Mouse (Mus musculus): Measurements from ENCODE around the gene Cit. TPM values are rescaled to one million over a fixed set of nuclear protein-coding genes. Genes with fewer than 3 reads are reported as not detected.

The Cit gene
- polyA plus RNA-seq, 1 experiment = 47.3 TPM

DNA sequence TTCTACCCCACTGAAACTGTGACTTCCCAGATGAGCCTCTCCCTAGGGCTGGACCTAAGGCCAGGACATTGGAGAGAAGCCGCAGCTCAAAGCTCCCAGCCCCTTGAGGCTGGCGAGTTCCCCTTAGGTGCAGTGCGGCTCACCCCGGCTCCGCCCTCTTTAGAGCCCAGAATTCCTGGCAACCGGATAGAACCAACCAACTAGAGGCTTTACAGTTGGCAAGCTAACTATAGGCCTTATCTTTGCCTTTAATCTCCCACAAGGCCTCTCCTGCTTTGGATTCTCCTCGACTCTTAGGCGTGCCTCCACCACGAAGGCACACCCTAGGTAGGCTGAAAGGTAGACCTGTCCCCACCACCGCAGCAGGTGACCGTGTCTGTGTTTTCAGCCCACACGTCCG lies 162.6 kb downstream of the Cit start:
- WGBS = 92% methylated on average over 13 of the region's 13 CpGs
- Histone ChIP-seq H3K27ac (ENCODE audit: insufficient read depth, low read length) (no peak overlapping the region), H3K4me3 (replicated peaks; ENCODE audit: insufficient read depth, low read depth, low read length) (no peak overlapping the region), H3K27me3 (ENCODE audit: control insufficient read depth, insufficient read depth, low read length) (no peaks in the 10 kb centered on the region), H3K4me1 (ENCODE audit: control insufficient read depth, insufficient read depth, low read length) (no peaks in the 10 kb centered on the region)
- no peak for TF ChIP-seq POLR2A (IDR thresholded peaks at IDR 0.05; ENCODE audit: borderline replicate concordance, insufficient read depth, low read length)
- TF ChIP-seq CTCF (IDR thresholded peaks at IDR 0.05; ENCODE audit: borderline replicate concordance, insufficient read depth, low read depth, low read length) = no peak
- no peak for DNase-seq

DNA sequence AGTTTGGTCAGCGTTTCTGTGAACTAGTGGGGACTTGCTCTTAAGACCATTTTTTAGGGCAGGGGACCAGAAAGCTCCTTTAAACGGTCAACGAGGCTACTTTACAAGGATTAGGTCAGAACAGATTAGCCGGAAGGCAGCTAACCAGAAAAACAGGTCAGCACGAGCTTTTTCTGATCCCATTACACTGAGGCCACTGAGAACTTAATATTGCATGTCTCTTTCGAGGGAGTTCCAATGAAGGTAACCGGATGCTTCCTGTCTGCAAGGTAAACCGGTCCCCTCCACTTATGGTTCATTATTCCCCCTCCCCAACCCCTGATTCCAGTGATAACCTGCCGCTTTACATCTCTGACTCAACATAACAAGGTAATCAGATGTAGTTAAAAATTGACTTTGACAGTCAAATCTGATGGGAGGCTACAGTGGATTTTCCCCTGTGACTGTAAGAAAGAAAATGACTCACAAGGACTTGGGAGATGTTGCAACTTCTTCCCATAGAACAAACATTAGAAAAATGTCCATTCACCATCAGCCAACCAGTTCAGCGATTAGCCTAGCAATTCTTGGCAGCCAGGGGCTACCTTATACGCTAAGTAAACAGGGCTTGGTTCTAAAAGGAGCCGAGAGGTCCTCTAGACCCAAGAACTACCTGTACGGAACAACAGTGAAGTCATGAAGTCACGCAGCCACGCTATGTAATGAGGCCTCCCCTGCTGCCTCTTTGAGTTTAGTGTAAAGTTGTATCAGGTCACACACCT lies 164.2 kb downstream of the Cit start:
- DNase-seq = no peak
- 87% methylated on average over 15 of the region's 15 CpGs for WGBS
- H3K4me1 ChIP-seq (ENCODE audit: control insufficient read depth, insufficient read depth, low read length) = no peaks in the 10 kb centered on the region
- TF ChIP-seq CTCF (IDR thresholded peaks at IDR 0.05; ENCODE audit: borderline replicate concordance, insufficient read depth, low read depth, low read length) (no peak), POLR2A (IDR thresholded peaks at IDR 0.05; ENCODE audit: borderline replicate concordance, insufficient read depth, low read length) (no peak)
- H3K27me3 ChIP-seq (ENCODE audit: control insufficient read depth, insufficient read depth, low read length) = no peaks in the 10 kb centered on the region
- H3K27ac ChIP-seq (ENCODE audit: insufficient read depth, low read length) = no peak overlapping the region
- no peak overlapping the region for H3K4me3 ChIP-seq (replicated peaks; ENCODE audit: insufficient read depth, low read depth, low read length)

DNA sequence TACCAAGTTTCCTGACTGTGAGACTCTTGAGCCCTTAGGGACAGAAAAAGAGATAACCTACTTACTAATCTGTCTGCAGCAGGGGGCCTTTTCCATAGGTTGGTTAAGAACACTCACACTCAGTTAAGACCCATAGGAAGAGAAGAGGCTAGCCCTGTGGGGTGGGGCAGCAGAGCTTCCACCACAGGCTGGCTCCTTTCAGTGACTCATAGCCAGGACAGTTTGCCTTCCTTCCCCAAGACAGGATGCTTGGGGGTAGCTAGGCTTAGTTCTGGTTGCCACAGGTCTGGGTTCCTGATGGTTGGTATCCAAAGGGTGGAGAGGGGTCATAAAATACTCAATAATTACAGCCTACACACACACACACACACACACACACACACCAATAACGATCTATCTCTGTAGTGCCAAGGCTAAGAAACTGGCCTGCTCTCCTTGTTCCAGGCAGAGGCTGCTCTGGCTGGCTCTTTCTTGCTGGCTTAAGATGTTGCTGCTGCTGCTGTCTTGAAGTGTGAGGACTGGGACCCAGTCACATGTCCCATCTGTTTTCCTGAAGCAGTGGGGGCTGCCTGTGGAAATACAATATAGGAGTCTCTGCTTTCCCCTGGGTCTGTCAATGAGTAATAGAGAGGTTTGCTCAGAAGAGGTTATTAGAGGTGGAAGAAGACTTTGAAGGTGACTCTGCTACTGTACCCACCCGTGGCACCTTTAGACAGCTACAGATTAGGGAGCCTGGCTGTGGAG lies 165.0 kb downstream of the Cit start:
- H3K27me3 ChIP-seq (ENCODE audit: control insufficient read depth, insufficient read depth, low read length) = no peaks in the 10 kb centered on the region
- TF ChIP-seq POLR2A (IDR thresholded peaks at IDR 0.05; ENCODE audit: borderline replicate concordance, insufficient read depth, low read length) (no peak), CTCF (IDR thresholded peaks at IDR 0.05; ENCODE audit: borderline replicate concordance, insufficient read depth, low read depth, low read length) (no peak)
- no peak for DNase-seq
- WGBS = 74% methylated on average over 2 of the region's 2 CpGs
- no peaks in the 10 kb centered on the region for H3K4me1 ChIP-seq (ENCODE audit: control insufficient read depth, insufficient read depth, low read length)
- H3K27ac ChIP-seq (ENCODE audit: insufficient read depth, low read length) = no peak overlapping the region
- no peak overlapping the region for H3K4me3 ChIP-seq (replicated peaks; ENCODE audit: insufficient read depth, low read depth, low read length)

DNA sequence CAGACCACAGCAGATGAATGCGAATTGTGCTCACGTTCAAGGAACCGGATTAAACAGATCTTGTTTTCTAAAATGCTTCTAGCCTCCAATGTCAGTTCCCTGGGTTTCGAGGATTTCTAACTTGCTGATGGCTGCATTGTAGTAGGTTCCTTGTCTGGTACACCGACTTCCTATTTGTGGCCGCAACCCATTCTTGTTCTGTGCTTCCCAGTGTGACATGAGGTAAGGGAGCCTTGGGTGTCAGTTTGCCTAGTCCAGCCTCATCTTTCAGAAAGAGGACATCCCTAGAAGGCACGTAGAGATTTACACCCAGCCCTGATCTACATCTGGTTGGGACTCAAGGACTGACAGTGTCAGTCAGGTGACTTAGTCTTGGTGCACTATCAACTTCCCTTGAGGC lies 166.6 kb downstream of the Cit start:
- Histone ChIP-seq H3K4me1 (ENCODE audit: control insufficient read depth, insufficient read depth, low read length) (no peaks in the 10 kb centered on the region), H3K27me3 (ENCODE audit: control insufficient read depth, insufficient read depth, low read length) (no peaks in the 10 kb centered on the region), H3K4me3 (replicated peaks; ENCODE audit: insufficient read depth, low read depth, low read length) (no peak overlapping the region), H3K27ac (ENCODE audit: insufficient read depth, low read length) (no peak overlapping the region)
- DNase-seq = no peak
- TF ChIP-seq CTCF (IDR thresholded peaks at IDR 0.05; ENCODE audit: borderline replicate concordance, insufficient read depth, low read depth, low read length) (no peak), POLR2A (IDR thresholded peaks at IDR 0.05; ENCODE audit: borderline replicate concordance, insufficient read depth, low read length) (no peak)
- WGBS = 93% methylated on average over 7 of the region's 7 CpGs

DNA sequence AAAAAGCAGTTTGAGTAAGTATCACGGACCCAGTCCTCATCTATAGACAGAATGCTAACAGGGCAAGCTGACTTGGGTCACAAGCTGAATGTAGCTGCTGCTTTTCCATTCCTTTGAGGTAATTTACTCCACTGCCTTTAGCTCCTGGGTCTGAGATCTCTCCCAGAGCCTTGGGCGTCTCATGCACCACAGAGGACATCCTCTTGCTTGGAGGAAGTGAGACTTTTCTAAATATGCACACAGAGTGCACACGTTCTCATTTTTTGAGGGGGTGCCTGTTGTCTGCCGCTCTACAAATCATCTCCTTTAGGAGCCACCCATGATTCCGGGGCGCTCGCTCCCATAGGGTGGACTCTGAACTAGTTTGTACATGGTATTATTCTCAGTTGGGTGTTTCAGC lies 167.4 kb downstream of the Cit start:
- Histone ChIP-seq H3K27me3 (ENCODE audit: control insufficient read depth, insufficient read depth, low read length) (no peaks in the 10 kb centered on the region), H3K4me1 (ENCODE audit: control insufficient read depth, insufficient read depth, low read length) (no peaks in the 10 kb centered on the region), H3K4me3 (replicated peaks; ENCODE audit: insufficient read depth, low read depth, low read length) (no peak overlapping the region), H3K27ac (ENCODE audit: insufficient read depth, low read length) (no peak overlapping the region)
- TF ChIP-seq POLR2A (IDR thresholded peaks at IDR 0.05; ENCODE audit: borderline replicate concordance, insufficient read depth, low read length) = no peak
- DNase-seq = no peak
- 93% methylated on average over 7 of the region's 7 CpGs for WGBS

DNA sequence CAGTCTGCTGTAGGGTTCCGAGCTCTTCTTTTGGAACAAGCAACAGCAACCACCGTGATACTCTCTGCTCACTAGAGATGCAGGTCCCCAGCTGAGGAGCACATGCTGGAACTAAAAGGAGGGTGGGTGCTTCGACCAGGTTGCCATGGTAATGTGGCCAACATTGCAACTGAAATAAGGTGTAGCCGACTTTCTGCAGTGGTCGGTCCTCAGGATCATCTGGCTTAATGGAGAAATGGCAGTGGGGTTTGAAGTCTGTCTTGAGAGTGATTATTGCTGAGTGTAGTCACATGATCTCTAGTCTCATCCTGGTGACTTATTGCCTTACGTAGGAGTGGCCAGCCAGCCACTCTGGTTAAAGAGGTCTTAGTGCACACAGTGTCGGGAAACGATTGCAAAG lies 168.7 kb downstream of the Cit start:
- WGBS = 68% methylated on average over 8 of the region's 8 CpGs
- Histone ChIP-seq H3K27me3 (ENCODE audit: control insufficient read depth, insufficient read depth, low read length) (no peaks in the 10 kb centered on the region), H3K27ac (ENCODE audit: insufficient read depth, low read length) (no peak overlapping the region), H3K4me1 (ENCODE audit: control insufficient read depth, insufficient read depth, low read length) (no peaks in the 10 kb centered on the region), H3K4me3 (replicated peaks; ENCODE audit: insufficient read depth, low read depth, low read length) (no peak overlapping the region)
- TF ChIP-seq POLR2A (IDR thresholded peaks at IDR 0.05; ENCODE audit: borderline replicate concordance, insufficient read depth, low read length) (no peak), CTCF (IDR thresholded peaks at IDR 0.05; ENCODE audit: borderline replicate concordance, insufficient read depth, low read depth, low read length) (no peak)
- no peak for DNase-seq

DNA sequence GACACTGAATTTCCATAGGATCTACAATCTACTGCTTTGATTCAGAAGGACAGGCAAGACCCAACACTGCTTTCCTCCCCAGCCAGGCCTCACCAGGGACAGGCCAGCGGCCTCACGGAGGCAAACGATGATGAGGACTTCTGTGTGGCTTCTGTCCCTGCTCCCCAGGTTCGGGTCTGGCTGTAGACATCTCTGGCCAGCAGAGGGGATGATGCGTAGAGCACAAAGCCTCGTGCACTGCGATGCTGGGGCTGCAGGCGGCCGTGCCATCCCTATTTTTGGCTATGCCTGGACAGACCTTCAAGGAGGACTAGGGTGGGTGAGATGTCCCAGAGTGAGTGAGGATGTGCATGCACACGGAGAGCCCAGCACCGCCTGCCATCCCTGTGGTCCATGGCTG lies 169.2 kb downstream of the Cit start:
- Histone ChIP-seq H3K27ac (ENCODE audit: insufficient read depth, low read length) (no peak overlapping the region), H3K27me3 (ENCODE audit: control insufficient read depth, insufficient read depth, low read length) (no peaks in the 10 kb centered on the region), H3K4me3 (replicated peaks; ENCODE audit: insufficient read depth, low read depth, low read length) (no peak overlapping the region), H3K4me1 (ENCODE audit: control insufficient read depth, insufficient read depth, low read length) (no peaks in the 10 kb centered on the region)
- DNase-seq = no peak
- 89% methylated on average over 11 of the region's 11 CpGs for WGBS
- TF ChIP-seq POLR2A (IDR thresholded peaks at IDR 0.05; ENCODE audit: borderline replicate concordance, insufficient read depth, low read length) = no peak
- TF ChIP-seq CTCF (IDR thresholded peaks at IDR 0.05; ENCODE audit: borderline replicate concordance, insufficient read depth, low read depth, low read length) = no peak

DNA sequence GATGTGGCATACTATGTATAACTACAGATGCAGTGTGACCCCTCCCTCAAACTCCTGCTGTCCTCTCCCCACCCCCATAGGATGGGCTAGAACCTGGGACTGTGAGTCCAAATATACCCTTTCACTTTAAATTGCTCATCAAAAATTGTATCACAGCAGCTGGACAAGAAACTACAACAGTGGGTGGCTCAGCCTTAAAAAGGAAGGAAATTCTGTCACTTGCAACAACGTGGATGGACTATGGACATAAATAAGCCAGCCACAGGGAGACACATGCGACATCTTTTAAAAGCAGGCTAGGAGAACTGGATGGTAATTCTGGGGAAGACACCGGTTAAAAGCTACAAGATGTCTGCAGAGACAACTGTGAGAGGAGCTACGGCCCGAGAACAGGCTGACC lies 171.5 kb downstream of the Cit start:
- no peak overlapping the region for H3K27ac ChIP-seq (ENCODE audit: insufficient read depth, low read length)

More for the DNA sequence above, 171.5 kb downstream of the Cit start:
- TF ChIP-seq CTCF (IDR thresholded peaks at IDR 0.05; ENCODE audit: borderline replicate concordance, insufficient read depth, low read depth, low read length) (no peak), POLR2A (IDR thresholded peaks at IDR 0.05; ENCODE audit: borderline replicate concordance, insufficient read depth, low read length) (no peak)
- H3K27me3 ChIP-seq (ENCODE audit: control insufficient read depth, insufficient read depth, low read length) = no peaks in the 10 kb centered on the region
- 92% methylated on average over 5 of the region's 5 CpGs for WGBS
- no peak overlapping the region for H3K4me3 ChIP-seq (replicated peaks; ENCODE audit: insufficient read depth, low read depth, low read length)
- no peak for DNase-seq
- no peaks in the 10 kb centered on the region for H3K4me1 ChIP-seq (ENCODE audit: control insufficient read depth, insufficient read depth, low read length)
